Mouse (Mus musculus): ENCODE results near the gene Six5. TPM values are rescaled to one million over a fixed set of nuclear protein-coding genes. Genes with fewer than 3 reads are reported as not detected.
A peak's percentile ranks its signal among the peaks of the same experiment; 100 is the strongest.

Gene Six5
- 3.3 and 3.5 TPM in 2 replicates for polyA plus RNA-seq (2012; rRNA removed)

DNA sequence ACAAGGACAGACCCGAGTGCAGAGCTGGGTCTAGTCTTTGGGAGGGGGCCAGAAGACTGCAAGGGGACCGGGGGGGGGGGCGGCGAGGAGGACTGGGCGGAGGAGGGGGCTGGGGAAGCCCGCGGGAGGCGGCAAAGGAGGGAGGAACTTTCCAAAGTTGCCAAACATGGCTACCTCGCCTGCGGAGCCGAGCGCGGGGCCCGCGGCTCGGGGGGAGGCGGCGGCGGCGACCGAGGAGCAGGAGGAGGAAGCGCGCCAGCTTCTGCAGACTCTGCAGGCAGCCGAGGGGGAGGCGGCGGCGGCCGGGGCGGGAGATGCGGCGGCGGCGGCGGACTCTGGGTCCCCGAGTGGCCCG lies at the start of gene Six5:
TSS of gene Six5 (plus strand) at position 124 of the 355 bp plus-strand sequence.
- Histone ChIP-seq H3K27me3 (ENCODE audit: control insufficient read depth, insufficient read depth, low read length) (no peaks in the 10 kb centered on the region), H3K4me3 (ENCODE audit: control insufficient read depth, low read depth, low read length) (peak within 1 kb of the TSS; percentile 76), H3K36me3 (ENCODE audit: control insufficient read depth, insufficient read depth, low read length) (no peaks in the 10 kb centered on the region; the same call in 1 of the 2 replicates), H3K4me1 (ENCODE audit: control insufficient read depth, insufficient read depth, low read length) (peaks cover 48% of the 10 kb centered on the region), H3K27ac (ENCODE audit: control insufficient read depth, insufficient read depth, low read depth, low read length) (peak within 1 kb of the TSS; percentile 62)
- no peak for TF ChIP-seq CTCF (IDR thresholded peaks at IDR 0.05; ENCODE audit: control insufficient read depth, insufficient read depth, insufficient replicate concordance, low read depth, low read length)
- TF ChIP-seq POLR2A (IDR thresholded peaks at IDR 0.05; ENCODE audit: control insufficient read depth, low read depth, low read length), result no peak

DNA sequence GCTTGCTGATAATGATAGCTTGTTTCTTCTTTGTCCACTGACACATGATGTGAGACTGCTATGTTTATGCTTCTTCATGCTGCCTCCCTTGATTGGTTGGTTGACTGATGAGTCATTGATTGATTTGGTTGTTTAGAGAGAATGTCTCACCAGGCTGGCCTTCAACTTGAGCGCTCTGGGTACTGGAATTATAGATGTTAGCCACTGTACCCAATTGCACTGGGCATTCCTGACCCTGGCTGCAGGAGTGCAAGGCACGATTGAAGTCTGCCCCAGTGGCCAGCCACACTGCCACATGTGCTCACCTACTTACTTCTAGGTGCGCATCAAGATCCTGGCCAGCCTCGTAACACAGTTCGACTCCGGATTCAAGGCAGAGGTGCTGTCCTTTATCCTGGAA lies 49.8 kb upstream of the Six5 start:
- H3K4me1 ChIP-seq (ENCODE audit: control insufficient read depth, insufficient read depth, low read length), result no peaks in the 10 kb centered on the region
- H3K27me3 ChIP-seq (ENCODE audit: control insufficient read depth, insufficient read depth, low read length), result no peaks in the 10 kb centered on the region
- H3K4me3 ChIP-seq (ENCODE audit: control insufficient read depth, low read depth, low read length), result no peak overlapping the region
- H3K36me3 ChIP-seq (ENCODE audit: control insufficient read depth, insufficient read depth, low read length), result no peaks in the 10 kb centered on the region; the same call in none of the 2 replicates
- TF ChIP-seq CTCF (IDR thresholded peaks at IDR 0.05; ENCODE audit: control insufficient read depth, insufficient read depth, insufficient replicate concordance, low read depth, low read length), result no peak
- TF ChIP-seq POLR2A (IDR thresholded peaks at IDR 0.05; ENCODE audit: control insufficient read depth, low read depth, low read length), result no peak
- H3K27ac ChIP-seq (ENCODE audit: control insufficient read depth, insufficient read depth, low read depth, low read length), result no peak overlapping the region

DNA sequence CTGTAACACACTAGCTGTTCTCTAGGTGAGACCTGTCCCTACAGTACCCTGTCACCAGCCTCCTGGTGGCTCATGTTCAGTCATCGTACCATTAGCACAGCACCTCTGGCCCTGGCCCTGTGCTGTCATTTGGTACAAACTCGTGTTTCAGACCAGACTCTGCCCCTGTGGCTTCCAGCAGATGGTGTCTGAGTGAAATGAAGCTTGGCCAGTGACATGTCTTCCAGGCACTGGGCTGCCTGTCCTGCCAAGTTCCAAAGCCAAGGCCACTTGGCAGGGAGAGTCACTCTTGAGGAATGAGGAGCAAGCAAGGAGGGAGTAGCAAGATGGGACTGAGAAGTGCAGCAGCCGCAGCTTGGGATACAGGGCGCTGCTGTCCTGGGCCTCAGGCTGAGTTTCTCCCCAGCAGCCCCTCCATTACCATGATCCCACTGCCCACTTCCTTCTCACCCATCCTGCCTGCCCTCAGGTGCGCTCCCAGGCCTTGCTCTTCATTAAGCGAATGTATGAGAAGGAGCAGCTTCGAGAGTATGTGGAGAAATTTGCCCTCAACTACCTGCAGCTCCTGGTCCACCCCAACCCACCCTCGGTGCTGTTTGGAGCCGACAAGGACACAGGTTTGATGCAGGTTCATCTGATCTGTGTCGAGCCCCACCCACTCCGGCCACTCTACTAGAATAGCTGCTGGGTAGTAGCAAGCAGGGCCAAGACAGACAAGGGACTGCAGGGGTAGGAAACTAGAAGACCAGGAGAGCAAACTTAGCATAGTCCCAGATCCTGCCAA lies 47.9 kb upstream of the Six5 start:
- Histone ChIP-seq H3K27me3 (ENCODE audit: control insufficient read depth, insufficient read depth, low read length) (no peaks in the 10 kb centered on the region), H3K4me1 (ENCODE audit: control insufficient read depth, insufficient read depth, low read length) (no peaks in the 10 kb centered on the region)

DNA sequence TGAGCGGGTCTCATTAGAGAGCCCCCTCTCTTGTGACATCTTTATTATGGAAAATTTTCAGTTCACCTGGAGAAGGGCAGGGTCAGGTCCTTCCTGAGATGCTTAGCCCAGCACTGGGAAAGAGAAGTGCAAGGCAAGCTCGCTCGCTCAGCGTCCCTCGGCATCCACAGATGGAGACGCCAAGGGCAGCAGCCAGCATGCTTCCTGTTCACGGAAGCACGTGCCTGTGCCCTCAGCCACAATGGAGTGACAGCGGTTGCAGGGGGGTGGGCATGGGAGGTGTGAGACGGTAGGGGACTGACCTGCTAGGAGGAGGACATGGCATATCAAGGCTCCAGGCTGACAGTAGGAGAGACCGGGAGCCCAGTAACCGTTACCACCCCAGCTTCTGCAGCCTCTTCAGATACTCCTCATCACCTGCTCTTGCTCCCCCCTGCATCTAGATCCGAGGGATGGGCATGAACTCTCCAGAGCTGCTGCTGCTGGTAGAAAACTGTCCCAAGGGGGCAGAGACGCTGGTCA lies 46.3 kb upstream of the Six5 start:
- no peak for TF ChIP-seq POLR2A (IDR thresholded peaks at IDR 0.05; ENCODE audit: control insufficient read depth, low read depth, low read length)
- no peak for TF ChIP-seq CTCF (IDR thresholded peaks at IDR 0.05; ENCODE audit: control insufficient read depth, insufficient read depth, insufficient replicate concordance, low read depth, low read length)
- Histone ChIP-seq H3K36me3 (ENCODE audit: control insufficient read depth, insufficient read depth, low read length) (no peaks in the 10 kb centered on the region; the same call in 1 of the 2 replicates), H3K27ac (ENCODE audit: control insufficient read depth, insufficient read depth, low read depth, low read length) (no peak overlapping the region)

More for the DNA sequence above, 47.9 kb upstream of the Six5 start:
- Histone ChIP-seq H3K36me3 (ENCODE audit: control insufficient read depth, insufficient read depth, low read length) (no peaks in the 10 kb centered on the region; the same call in 1 of the 2 replicates), H3K4me3 (ENCODE audit: control insufficient read depth, low read depth, low read length) (no peak overlapping the region), H3K27ac (ENCODE audit: control insufficient read depth, insufficient read depth, low read depth, low read length) (peak overlapping the region; percentile 46; the same call in 1 of the 2 replicates)
- TF ChIP-seq POLR2A (IDR thresholded peaks at IDR 0.05; ENCODE audit: control insufficient read depth, low read depth, low read length), result no peak
- TF ChIP-seq CTCF (IDR thresholded peaks at IDR 0.05; ENCODE audit: control insufficient read depth, insufficient read depth, insufficient replicate concordance, low read depth, low read length), result no peak

DNA sequence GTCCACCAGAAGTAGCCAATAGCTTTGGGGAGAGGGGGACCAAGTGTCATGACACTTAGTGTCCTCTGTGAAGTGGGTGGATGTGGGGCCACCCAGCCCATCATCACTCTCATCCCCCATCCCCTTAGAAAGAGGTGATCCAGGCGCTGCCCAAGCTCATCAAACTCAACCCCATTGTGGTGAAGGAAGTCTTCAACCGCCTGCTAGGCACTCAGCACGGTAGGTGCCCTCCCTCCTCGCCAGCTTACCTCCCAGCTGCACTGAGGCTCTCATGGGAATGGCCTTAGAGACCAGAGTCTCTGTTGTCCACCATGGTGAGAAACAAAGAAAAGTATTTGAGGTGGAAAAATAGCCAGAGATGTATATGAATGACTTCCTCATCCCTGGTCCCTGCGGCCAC lies 45.1 kb upstream of the Six5 start:
- Histone ChIP-seq H3K36me3 (ENCODE audit: control insufficient read depth, insufficient read depth, low read length) (no peaks in the 10 kb centered on the region), H3K4me3 (ENCODE audit: control insufficient read depth, low read depth, low read length) (no peak overlapping the region), H3K4me1 (ENCODE audit: control insufficient read depth, insufficient read depth, low read length) (peaks cover 10% of the 10 kb centered on the region), H3K27me3 (ENCODE audit: control insufficient read depth, insufficient read depth, low read length) (no peaks in the 10 kb centered on the region), H3K27ac (ENCODE audit: control insufficient read depth, insufficient read depth, low read depth, low read length) (no peak overlapping the region)
- TF ChIP-seq POLR2A (IDR thresholded peaks at IDR 0.05; ENCODE audit: control insufficient read depth, low read depth, low read length), result no peak
- no peak for TF ChIP-seq CTCF (IDR thresholded peaks at IDR 0.05; ENCODE audit: control insufficient read depth, insufficient read depth, insufficient replicate concordance, low read depth, low read length)

More for the DNA sequence above, 46.3 kb upstream of the Six5 start:
- H3K4me1 ChIP-seq (ENCODE audit: control insufficient read depth, insufficient read depth, low read length), result peaks cover under 1% of the 10 kb centered on the region; the same call in 1 of the 2 replicates
- no peaks in the 10 kb centered on the region for H3K27me3 ChIP-seq (ENCODE audit: control insufficient read depth, insufficient read depth, low read length)
- no peak overlapping the region for H3K4me3 ChIP-seq (ENCODE audit: control insufficient read depth, low read depth, low read length)

DNA sequence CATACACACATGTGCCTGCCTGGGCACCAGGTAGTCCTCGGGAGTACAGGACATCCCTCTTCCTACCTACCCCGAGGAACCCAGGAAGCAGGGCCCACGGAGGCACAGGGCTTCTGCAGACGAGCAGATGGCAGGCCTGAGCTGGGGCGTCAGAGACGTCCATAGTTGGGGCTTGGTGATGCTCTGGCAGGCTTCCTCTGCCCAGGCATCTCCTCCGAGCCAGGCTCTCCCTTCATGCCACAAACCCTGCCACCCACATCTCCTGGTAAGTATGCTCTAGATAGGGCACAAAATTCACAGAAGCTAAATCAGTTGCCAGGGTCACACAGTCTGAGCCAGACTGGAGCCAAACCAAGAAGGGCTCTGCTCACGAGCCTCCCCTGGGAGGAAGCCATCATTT lies 44.2 kb upstream of the Six5 start:
- no peak overlapping the region for H3K27ac ChIP-seq (ENCODE audit: control insufficient read depth, insufficient read depth, low read depth, low read length)
- TF ChIP-seq POLR2A (IDR thresholded peaks at IDR 0.05; ENCODE audit: control insufficient read depth, low read depth, low read length) (no peak), CTCF (IDR thresholded peaks at IDR 0.05; ENCODE audit: control insufficient read depth, insufficient read depth, insufficient replicate concordance, low read depth, low read length) (no peak)
- H3K4me3 ChIP-seq (ENCODE audit: control insufficient read depth, low read depth, low read length), result peak overlapping the region; percentile 32
- no peaks in the 10 kb centered on the region for H3K36me3 ChIP-seq (ENCODE audit: control insufficient read depth, insufficient read depth, low read length)
- H3K4me1 ChIP-seq (ENCODE audit: control insufficient read depth, insufficient read depth, low read length), result peaks cover 12% of the 10 kb centered on the region
- H3K27me3 ChIP-seq (ENCODE audit: control insufficient read depth, insufficient read depth, low read length), result no peaks in the 10 kb centered on the region

DNA sequence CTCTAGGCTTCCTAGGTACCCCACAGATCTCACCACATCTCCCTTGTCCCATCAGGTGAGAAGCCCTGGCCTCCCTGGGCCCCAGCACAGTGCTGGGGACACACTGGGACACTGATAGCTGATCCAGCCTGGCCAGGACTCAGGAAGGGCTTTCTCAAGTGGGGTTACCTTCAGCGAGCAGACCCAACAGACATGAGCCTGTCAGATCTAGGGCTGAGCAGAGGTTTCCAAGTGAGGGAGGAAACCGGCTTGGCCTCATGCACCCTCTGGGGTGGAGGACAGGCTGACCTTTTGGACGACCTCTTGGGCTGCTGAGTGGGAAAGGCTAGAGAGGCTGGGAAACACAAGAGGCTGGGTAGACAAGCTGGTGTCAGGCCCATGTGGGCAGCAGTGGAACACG lies 43.2 kb upstream of the Six5 start:
- no peak for TF ChIP-seq CTCF (IDR thresholded peaks at IDR 0.05; ENCODE audit: control insufficient read depth, insufficient read depth, insufficient replicate concordance, low read depth, low read length)
- TF ChIP-seq POLR2A (IDR thresholded peaks at IDR 0.05; ENCODE audit: control insufficient read depth, low read depth, low read length), result no peak
- Histone ChIP-seq H3K36me3 (ENCODE audit: control insufficient read depth, insufficient read depth, low read length) (no peaks in the 10 kb centered on the region), H3K27me3 (ENCODE audit: control insufficient read depth, insufficient read depth, low read length) (no peaks in the 10 kb centered on the region), H3K4me1 (ENCODE audit: control insufficient read depth, insufficient read depth, low read length) (peaks cover 13% of the 10 kb centered on the region), H3K27ac (ENCODE audit: control insufficient read depth, insufficient read depth, low read depth, low read length) (no peak overlapping the region), H3K4me3 (ENCODE audit: control insufficient read depth, low read depth, low read length) (peak overlapping the region; percentile 72)
